Mouse (Mus musculus): ENCODE data around the gene Txnrd2.

DNA sequence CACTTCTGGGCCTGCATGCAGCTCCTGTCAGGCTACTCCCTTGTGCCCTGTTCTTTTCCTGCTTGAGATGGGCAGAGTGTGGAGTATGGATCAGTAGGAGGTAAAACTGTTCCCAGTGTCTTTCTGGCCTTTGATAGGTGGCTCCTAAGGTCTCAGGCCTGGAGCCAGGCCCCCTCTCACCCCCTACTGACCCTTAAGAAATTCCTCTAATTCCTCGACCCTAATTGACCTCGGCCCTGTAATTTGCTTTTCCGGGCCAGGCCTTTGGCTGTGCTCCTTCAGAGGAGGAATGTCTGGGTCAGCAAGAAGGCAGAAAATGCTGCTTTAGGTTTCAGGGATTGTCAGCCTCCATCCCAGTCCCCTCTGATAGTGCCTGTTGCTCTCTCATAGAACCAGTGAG is 42.4 kb upstream of the Txnrd2 start:
- TF ChIP-seq CTCF (conservative IDR thresholded peaks at IDR 0.05 in 1 of 2, IDR thresholded peaks at IDR 0.05 in 1 of 2; ENCODE audit: low read depth in 2 of 2, low read length in 2 of 2) (no peak), RAD21 (IDR thresholded peaks at IDR 0.05; ENCODE audit: low read depth, low read length) (no peak), POLR2A (IDR thresholded peaks at IDR 0.05; ENCODE audit: low read depth, low read length) (no peak), PAX5 (IDR thresholded peaks at IDR 0.05; ENCODE audit: low read length) (no peak), ETS1 (conservative IDR thresholded peaks at IDR 0.05; ENCODE audit: low read depth, low read length) (no peak), GABPA (IDR thresholded peaks at IDR 0.05; ENCODE audit: insufficient replicate concordance, low read depth, low read length) (no peak), MAX (IDR thresholded peaks at IDR 0.05; ENCODE audit: low read length) (no peak), TCF12 (IDR thresholded peaks at IDR 0.05; ENCODE audit: low read depth, low read length) (no peak)
